Mouse (Mus musculus) heart, adult 2 months (tissue): ENCODE measurements at regions not wholly inside any gene's neighbourhood (a gene's known extent, or its start where the extent isn't known, plus 50 kb on each side); places are given as distances from the start of the nearest gene placed in this dataset.

ENCODE experiments used
- DNase-seq, 2 experiments: peaks; one replicate each; pipeline ENCODE4 v3.0.0; 2021
- H3K27ac ChIP-seq: fragments of 200-600 bp; 2 replicates; pipeline ENCODE4 v1.8.1; 2022
- H3K27me3 ChIP-seq: fragments of 200-500 bp; 2 replicates; pipeline ENCODE4 v1.6.1; 2012; ENCODE audit warnings: mild to moderate bottlenecking, low read length, inconsistent platforms, mixed read lengths; ENCODE audit not compliant: control insufficient read depth, insufficient read depth
- H3K36me3 ChIP-seq: fragments of 200-500 bp; 2 replicates; pipeline ENCODE4 v1.6.1; 2012; ENCODE audit warnings: low read length, inconsistent platforms; ENCODE audit not compliant: control insufficient read depth, insufficient read depth
- H3K4me1 ChIP-seq: fragments of 200-500 bp; 2 replicates; pipeline ENCODE4 v1.6.1; 2011; ENCODE audit warnings: low read length; ENCODE audit not compliant: control insufficient read depth, insufficient read depth
- H3K4me3 ChIP-seq: fragments of 200-600 bp; 2 replicates; pipeline ENCODE4 v1.8.1; 2022
- H3K79me2 ChIP-seq: fragments of 200-500 bp; replicated peaks from 2 replicates; pipeline ENCODE4 v1.6.1; 2012; ENCODE audit warnings: mild to moderate bottlenecking, inconsistent platforms, low read length, moderate library complexity, mixed read lengths; ENCODE audit not compliant: control insufficient read depth, insufficient read depth
- H3K9ac ChIP-seq: fragments of 200-500 bp; 2 replicates; pipeline ENCODE4 v1.6.1; 2012; ENCODE audit warnings: low read depth, mild to moderate bottlenecking, control low read depth, inconsistent platforms, low read length, mixed read lengths
- CTCF ChIP-seq: fragments of 200-600 bp; IDR thresholded peaks from 2 replicates; pipeline ENCODE4 v1.8.1; 2022; ENCODE audit warnings: antibody characterized with exemption, mild to moderate bottlenecking, moderate library complexity
- EP300 ChIP-seq: fragments of 200-500 bp; IDR thresholded peaks from 2 replicates; pipeline ENCODE4 v1.6.1; 2011; ENCODE audit warnings: low read depth, low read length, control low read depth; ENCODE audit not compliant: insufficient read depth
- POLR2A ChIP-seq: fragments of 200-500 bp; IDR thresholded peaks from 2 replicates; pipeline ENCODE4 v1.6.1; 2011; ENCODE audit warnings: mild to moderate bottlenecking, low read depth, low read length, control low read depth; ENCODE audit not compliant: insufficient read depth
- WGBS: fragments of 180-500 bp; shearing (Covaris S2); methylation state at CpG from one replicate; pipeline ENCODE4 v1.1.7; 2018; 5-methylcytosine and 5-hydroxymethylcytosine counted together
- intact Hi-C: fragments of 180-260 bp; cut with DNase I; formaldehyde crosslinking; loops from one replicate; pipeline ENCODE4 v1.15.1; 2025

DNA sequence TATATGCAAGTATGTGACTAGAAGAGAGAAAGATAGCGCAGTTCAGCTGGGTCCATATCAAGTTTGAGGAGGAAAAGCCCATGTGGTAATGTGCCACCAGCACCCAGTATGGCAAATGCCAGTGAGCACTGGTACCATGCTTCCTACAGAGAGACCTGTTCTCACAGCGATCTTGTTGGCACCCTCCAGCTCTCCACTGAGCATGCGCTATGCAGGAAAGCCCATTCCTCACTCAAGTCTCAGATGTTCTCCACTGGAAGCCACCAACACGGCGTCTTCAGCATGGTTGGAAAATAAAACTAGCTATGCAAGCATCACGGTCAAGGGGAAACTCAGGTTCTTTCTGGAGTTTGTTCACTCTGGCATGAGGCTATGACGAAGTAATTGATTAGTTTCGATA, 567.3 kb upstream of the Gm10131 start:
- Histone ChIP-seq H3K27ac (no peak overlapping the region), H3K4me3 (no peak overlapping the region), H3K36me3 (no peaks in the 10 kb centered on the region), H3K9ac (no peak overlapping the region), H3K4me1 (no peaks in the 10 kb centered on the region), H3K27me3 (no peaks in the 10 kb centered on the region), H3K79me2 (no peaks in the 10 kb centered on the region)
- WGBS: 93% methylated on average over 8 of the region's 8 CpGs
- TF ChIP-seq POLR2A (no peak), CTCF (no peak), EP300 (no peak)
- DNase-seq: no peak
- intact Hi-C loops: no loop called here

DNA sequence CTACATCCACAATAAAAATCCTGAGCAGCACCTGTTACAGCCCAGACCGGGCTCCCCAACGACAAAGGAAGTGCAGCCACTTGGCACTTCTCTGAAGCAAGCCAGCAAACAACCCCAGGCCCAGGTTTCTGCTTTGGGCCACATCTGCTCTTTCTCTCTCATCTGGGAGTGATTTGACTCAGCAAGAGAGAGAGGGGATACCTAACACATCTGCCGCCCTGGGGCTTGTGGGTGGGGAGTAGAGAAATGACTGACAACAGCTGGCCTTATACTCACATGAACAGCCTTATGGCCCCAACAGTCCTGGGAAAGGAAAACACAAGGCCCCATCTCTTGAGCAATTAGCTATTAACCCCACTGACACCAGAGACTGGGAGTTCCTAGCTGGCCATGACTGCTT, 560.2 kb upstream of the Gm10131 start:
- WGBS: 28% methylated on average over 3 of the region's 3 CpGs
- H3K9ac ChIP-seq: no peak overlapping the region
- peak in 1 of 2 experiments; percentile 23 for DNase-seq

DNA sequence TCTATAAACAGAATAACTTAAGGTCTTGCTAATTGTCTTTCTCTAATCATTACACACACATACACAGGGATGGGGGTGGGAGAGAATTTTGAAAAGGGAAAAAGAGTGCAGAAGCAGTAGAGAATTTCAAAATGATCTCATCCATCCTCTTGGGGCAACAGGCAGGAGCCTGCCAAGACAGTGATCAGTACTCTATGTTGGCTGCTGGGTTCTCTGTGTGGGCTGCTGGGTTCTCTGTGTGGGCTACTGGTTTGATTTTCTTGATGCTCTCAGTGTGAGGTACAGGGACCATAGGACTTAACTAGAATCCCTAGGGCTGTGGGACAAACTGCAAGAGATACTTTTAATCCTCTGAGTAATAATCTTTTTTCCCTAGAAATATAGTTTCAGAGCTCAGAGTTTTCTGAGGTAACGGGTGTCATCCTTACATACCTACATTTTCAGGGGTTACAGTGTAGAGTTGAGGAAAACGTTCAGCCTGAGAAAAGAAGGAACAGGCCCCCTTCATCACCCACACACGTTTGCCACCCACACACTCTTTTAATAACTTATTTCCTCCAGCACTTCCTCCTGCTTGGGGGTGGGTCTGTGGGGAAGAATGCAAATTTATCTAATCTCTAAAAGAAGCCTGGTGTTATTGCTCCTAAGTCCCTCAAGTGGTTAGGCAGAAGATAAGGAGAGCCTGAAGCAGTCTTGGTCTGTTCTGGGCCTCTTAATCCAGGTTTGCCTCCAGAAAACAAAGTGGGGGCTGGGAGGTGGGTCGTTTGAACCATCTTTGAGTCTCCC, 559.6 kb upstream of the Gm10131 start:
- Histone ChIP-seq H3K27ac (no peak overlapping the region), H3K36me3 (no peaks in the 10 kb centered on the region), H3K4me1 (no peaks in the 10 kb centered on the region), H3K27me3 (no peaks in the 10 kb centered on the region), H3K79me2 (no peaks in the 10 kb centered on the region), H3K4me3 (no peak overlapping the region), H3K9ac (no peak overlapping the region)
- no peak for TF ChIP-seq POLR2A
- no peak for TF ChIP-seq CTCF
- TF ChIP-seq EP300: no peak
- WGBS: 42% methylated on average over 4 of the region's 4 CpGs
- intact Hi-C loops: no loop called here
- DNase-seq: no peak

More for the DNA sequence above, 560.2 kb upstream of the Gm10131 start:
- Histone ChIP-seq H3K27ac (no peak overlapping the region), H3K4me1 (no peaks in the 10 kb centered on the region), H3K4me3 (no peak overlapping the region), H3K79me2 (no peaks in the 10 kb centered on the region), H3K36me3 (no peaks in the 10 kb centered on the region), H3K27me3 (no peaks in the 10 kb centered on the region)
- intact Hi-C loops: no loop called here
- TF ChIP-seq CTCF: no peak
- no peak for TF ChIP-seq EP300
- TF ChIP-seq POLR2A: no peak

DNA sequence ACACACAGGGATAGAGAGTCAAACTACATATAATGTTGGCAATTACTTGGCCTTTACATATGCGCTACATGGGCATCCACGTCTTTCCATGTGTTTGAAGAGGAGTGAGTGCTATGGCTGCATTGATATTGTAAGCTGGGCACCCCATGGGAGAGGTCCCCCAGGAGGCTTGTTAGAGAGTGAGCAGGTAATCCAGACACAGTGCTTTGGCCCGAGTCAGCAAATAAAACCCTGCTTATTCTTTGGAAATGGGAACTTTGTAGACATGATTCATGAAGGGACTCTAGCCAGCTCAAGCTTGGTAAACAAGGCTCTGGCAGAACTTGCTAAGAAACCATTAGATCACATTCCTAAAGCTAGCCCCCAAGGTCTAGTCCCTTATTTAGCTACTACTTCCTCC, 557.6 kb upstream of the Gm10131 start:
- DNase-seq: no peak
- Histone ChIP-seq H3K9ac (no peak overlapping the region), H3K27me3 (no peaks in the 10 kb centered on the region), H3K27ac (no peak overlapping the region), H3K79me2 (no peaks in the 10 kb centered on the region), H3K4me1 (no peaks in the 10 kb centered on the region), H3K4me3 (no peak overlapping the region), H3K36me3 (no peaks in the 10 kb centered on the region)
- intact Hi-C loops: no loop called here
- WGBS: 90% methylated on average over 3 of the region's 3 CpGs
- TF ChIP-seq EP300 (no peak), CTCF (no peak), POLR2A (no peak)

DNA sequence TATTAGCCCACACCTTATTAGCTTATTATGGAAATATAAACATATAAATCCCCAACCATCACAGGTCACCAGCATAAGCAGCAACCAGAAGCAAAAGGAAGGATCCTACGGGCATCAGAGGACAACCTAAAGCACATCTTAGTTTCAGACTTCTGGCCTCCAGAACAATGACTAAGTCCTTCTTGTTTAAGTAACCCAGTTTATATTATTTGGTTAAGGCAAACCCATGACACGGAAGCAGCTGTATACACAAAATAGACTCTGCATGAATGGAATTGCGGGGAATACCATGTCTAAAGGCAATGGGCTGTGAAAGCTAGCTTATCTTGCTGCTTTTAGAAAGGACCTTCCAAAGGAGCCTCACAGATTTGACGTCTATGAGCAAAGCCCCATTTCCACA, 552.9 kb upstream of the Gm10131 start:
- Histone ChIP-seq H3K27me3 (no peaks in the 10 kb centered on the region), H3K27ac (no peak overlapping the region), H3K9ac (no peak overlapping the region), H3K4me3 (no peak overlapping the region), H3K79me2 (no peaks in the 10 kb centered on the region), H3K4me1 (no peaks in the 10 kb centered on the region), H3K36me3 (no peaks in the 10 kb centered on the region)
- TF ChIP-seq CTCF (no peak), EP300 (no peak), POLR2A (no peak)
- WGBS: 81% methylated on average over 4 of the region's 4 CpGs
- intact Hi-C loops: no loop called here
- DNase-seq: no peak

DNA sequence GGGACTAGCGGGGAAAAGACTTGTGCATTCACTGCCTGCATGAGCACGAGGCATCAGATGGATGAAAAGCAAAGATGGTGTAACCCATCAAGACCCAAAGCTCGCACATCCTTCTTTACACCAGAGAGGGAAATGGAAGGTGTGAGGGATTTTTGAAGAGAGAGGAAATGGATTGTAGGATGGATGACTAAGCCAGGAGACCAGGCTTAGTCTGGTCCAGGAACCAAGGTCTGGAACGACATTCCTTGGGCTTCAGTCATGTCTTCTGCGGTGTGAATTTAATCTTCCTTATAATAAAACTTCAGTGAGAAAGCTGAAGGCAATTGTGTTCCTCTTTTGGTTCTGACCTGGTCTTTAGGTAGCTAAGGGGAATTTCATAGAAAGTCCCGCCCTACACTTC, 551.0 kb upstream of the Gm10131 start:
- Histone ChIP-seq H3K79me2 (no peaks in the 10 kb centered on the region), H3K27ac (no peak overlapping the region), H3K36me3 (no peaks in the 10 kb centered on the region), H3K9ac (no peak overlapping the region), H3K4me3 (no peak overlapping the region), H3K27me3 (no peaks in the 10 kb centered on the region), H3K4me1 (no peaks in the 10 kb centered on the region)
- intact Hi-C loops: no loop called here
- no peak for DNase-seq
- TF ChIP-seq CTCF (no peak), EP300 (no peak), POLR2A (no peak)
- WGBS: 86% methylated on average over 6 of the region's 6 CpGs
